Mouse (Mus musculus): ENCODE data around the gene Tmc4. TPM values are rescaled to one million over a fixed set of nuclear protein-coding genes. Genes with fewer than 3 reads are reported as not detected.
A peak's percentile ranks its signal among the peaks of the same experiment; 100 is the strongest.

The Tmc4 gene
- total and polyA plus RNA-seq, 2 experiments from 2014 or later = 2.0 to 3.5 TPM

GRCm38 (mm10) chr7:3675228-3675548 lies 2.2 kb downstream of the Tmc4 start:
- Histone ChIP-seq H3K9ac (no peak overlapping the region), H3K27ac (ENCODE audit: low read depth, low read length) (no peak overlapping the region), H3K4me3 (ENCODE audit: low read depth, low read length) (no peak overlapping the region), H3K27me3 (ENCODE audit: insufficient read depth, low read length) (no peaks in the 10 kb centered on the region), H3K9me3 (ENCODE audit: low read length) (no peaks in the 10 kb centered on the region), H3K36me3 (ENCODE audit: insufficient read depth) (peaks cover 5% of the 10 kb centered on the region; the same call in 1 of the 2 replicates), H3K4me2 (ENCODE audit: low read depth) (no peak overlapping the region), H3K4me1 (ENCODE audit: insufficient read depth) (no peaks in the 10 kb centered on the region)
- 83% methylated on average over 3 of the region's 3 CpGs for WGBS
- DNase-seq (no peak), ATAC-seq (no peak)
- no peak for TF ChIP-seq CTCF (IDR thresholded peaks at IDR 0.05; ENCODE audit: low read depth)

DNA sequence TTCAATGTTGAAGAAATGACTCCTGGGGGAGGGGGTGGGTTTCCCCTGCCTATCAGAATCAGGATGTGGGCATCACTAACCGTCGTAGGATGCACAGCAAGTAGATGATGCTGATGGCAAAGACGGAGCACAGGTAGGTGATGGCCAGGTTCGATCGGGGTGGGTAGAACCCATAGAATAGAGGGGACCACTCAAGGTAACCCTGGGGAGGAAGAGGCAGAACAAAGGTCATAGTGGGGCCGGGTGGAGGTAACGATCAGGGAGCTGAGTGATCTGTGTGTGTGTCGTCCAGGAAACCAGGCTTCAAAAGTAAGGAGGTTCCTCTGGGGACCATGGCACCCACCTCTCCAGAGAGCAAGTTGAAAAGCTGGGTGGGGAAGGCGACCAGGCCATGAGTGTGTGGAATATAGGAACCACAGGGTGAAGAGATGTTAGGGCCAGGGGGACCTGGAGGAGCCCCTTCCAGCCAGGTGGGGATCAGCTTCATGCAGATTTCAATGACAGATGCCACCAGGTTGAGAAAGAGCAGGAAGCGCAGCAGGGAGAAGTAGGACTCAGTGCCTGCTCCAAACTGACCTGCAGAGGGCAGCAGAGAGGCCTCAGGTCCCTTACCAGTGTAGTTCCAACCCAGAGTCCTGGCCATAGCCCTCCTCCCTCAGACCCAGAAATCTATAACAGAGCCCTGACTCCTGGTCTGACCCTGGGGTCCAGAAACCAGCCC lies 2.7 kb downstream of the Tmc4 start:
- Histone ChIP-seq H3K27ac (ENCODE audit: low read depth, low read length) (no peak overlapping the region), H3K9ac (no peak overlapping the region), H3K27me3 (ENCODE audit: insufficient read depth, low read length) (no peaks in the 10 kb centered on the region), H3K4me3 (ENCODE audit: low read depth, low read length) (no peak overlapping the region), H3K4me2 (ENCODE audit: low read depth) (no peak overlapping the region), H3K4me1 (ENCODE audit: insufficient read depth) (no peaks in the 10 kb centered on the region), H3K9me3 (ENCODE audit: low read length) (no peaks in the 10 kb centered on the region), H3K36me3 (ENCODE audit: insufficient read depth) (peaks cover 5% of the 10 kb centered on the region; the same call in 1 of the 2 replicates)
- peak; percentile 93 for ATAC-seq
- TF ChIP-seq CTCF (IDR thresholded peaks at IDR 0.05; ENCODE audit: low read depth) = peak; percentile 91
- DNase-seq = peak; percentile 82
- WGBS = 72% methylated on average over 10 of the region's 10 CpGs

- peaks cover 8% of the 10 kb centered on the region; the same call in 1 of the 2 replicates for H3K4me1 ChIP-seq (ENCODE audit: insufficient read depth)
- peaks cover 12% of the 10 kb centered on the region; the same call in 1 of the 2 replicates for H3K36me3 ChIP-seq (ENCODE audit: insufficient read depth)
- no peak overlapping the region for H3K4me2 ChIP-seq (ENCODE audit: low read depth)
- ATAC-seq (no peak), DNase-seq (no peak)
- H3K9me3 ChIP-seq (ENCODE audit: low read length) = no peaks in the 10 kb centered on the region
- no peak overlapping the region for H3K9ac ChIP-seq
- H3K27me3 ChIP-seq (ENCODE audit: insufficient read depth, low read length) = no peaks in the 10 kb centered on the region
- no peak overlapping the region for H3K4me3 ChIP-seq (ENCODE audit: low read depth, low read length)
- peak; percentile 22; the same call in 1 of the 2 replicates for TF ChIP-seq CTCF (IDR thresholded peaks at IDR 0.05; ENCODE audit: low read depth)
- WGBS = 24% methylated on average over 14 of the region's 14 CpGs
- H3K27ac ChIP-seq (ENCODE audit: low read depth, low read length) = no peak overlapping the region
Observed at GRCm38 (mm10) chr7:3666921-3667391, 10.4 kb downstream of the Tmc4 start.

- peaks cover 24% of the 10 kb centered on the region for H3K36me3 ChIP-seq (ENCODE audit: insufficient read depth)
- TF ChIP-seq CTCF (IDR thresholded peaks at IDR 0.05; ENCODE audit: low read depth) = no peak
- WGBS = 5% methylated on average over 45 of the region's 45 CpGs
- H3K9me3 ChIP-seq (ENCODE audit: low read length) = no peaks in the 10 kb centered on the region
- H3K27me3 ChIP-seq (ENCODE audit: insufficient read depth, low read length) = no peaks in the 10 kb centered on the region
- H3K4me2 ChIP-seq (ENCODE audit: low read depth) = peak within 1 kb of the TSS; percentile 83
- peak; percentile 98 for DNase-seq
- H3K4me1 ChIP-seq (ENCODE audit: insufficient read depth) = peaks cover 8% of the 10 kb centered on the region; the same call in 1 of the 2 replicates
- H3K4me3 ChIP-seq (ENCODE audit: low read depth, low read length) = peak within 1 kb of the TSS; percentile 61
- H3K9ac ChIP-seq = peak within 1 kb of the TSS; percentile 56
- H3K27ac ChIP-seq (ENCODE audit: low read depth, low read length) = peak within 1 kb of the TSS; percentile 80
- ATAC-seq = peak; percentile 99
Observed at GRCm38 (mm10) chr7:3665215-3666114, 11.9 kb downstream of the Tmc4 start, which contains the start of gene Leng1. TSS of gene Leng1 (minus strand) at chr7:3665840.

DNA sequence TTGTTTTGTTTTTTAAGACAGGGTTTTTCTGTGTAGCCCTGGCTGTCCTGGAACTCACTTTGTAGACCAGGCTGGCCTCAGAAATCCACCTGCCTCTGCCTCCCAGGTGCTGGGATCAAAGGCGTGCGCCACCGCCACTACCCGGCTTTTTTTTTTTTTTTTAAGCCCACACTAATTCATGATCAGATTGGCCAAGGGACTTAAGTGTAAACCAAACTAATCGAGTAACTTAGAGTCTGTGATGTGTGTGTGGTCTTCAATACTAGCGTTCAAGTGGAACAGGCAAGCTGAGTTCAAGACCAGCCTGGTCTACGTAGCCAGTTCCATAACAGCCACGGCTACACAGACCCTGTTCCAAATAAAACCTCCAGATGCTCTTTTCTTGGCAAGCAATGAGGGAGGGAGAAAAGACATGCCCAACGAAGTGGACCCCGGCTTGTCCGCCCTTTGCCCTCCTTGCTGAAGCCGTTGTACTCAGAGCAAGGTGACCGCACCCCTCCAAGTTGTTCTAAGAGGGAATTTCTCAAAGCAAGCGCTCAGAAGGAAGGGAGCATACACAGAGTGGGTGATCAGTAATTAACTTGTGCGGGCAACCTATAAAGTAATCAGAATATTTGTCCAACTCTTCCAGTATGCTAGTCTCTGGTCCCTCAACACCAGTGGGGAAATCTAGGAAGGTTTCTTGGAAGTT lies 12.7 kb downstream of the Tmc4 start:
- TF ChIP-seq CTCF (IDR thresholded peaks at IDR 0.05; ENCODE audit: low read depth) = no peak
- Histone ChIP-seq H3K4me3 (ENCODE audit: low read depth, low read length) (peak overlapping the region; percentile 61), H3K36me3 (ENCODE audit: insufficient read depth) (peaks cover 32% of the 10 kb centered on the region), H3K27me3 (ENCODE audit: insufficient read depth, low read length) (no peaks in the 10 kb centered on the region), H3K27ac (ENCODE audit: low read depth, low read length) (peak overlapping the region; percentile 70), H3K4me2 (ENCODE audit: low read depth) (peak overlapping the region; percentile 83), H3K9ac (peak overlapping the region; percentile 56), H3K4me1 (ENCODE audit: insufficient read depth) (peaks cover 8% of the 10 kb centered on the region; the same call in 1 of the 2 replicates), H3K9me3 (ENCODE audit: low read length) (no peaks in the 10 kb centered on the region)
- WGBS = 21% methylated on average over 15 of the region's 15 CpGs
- no peak for DNase-seq
- ATAC-seq = peak; percentile 8

DNA sequence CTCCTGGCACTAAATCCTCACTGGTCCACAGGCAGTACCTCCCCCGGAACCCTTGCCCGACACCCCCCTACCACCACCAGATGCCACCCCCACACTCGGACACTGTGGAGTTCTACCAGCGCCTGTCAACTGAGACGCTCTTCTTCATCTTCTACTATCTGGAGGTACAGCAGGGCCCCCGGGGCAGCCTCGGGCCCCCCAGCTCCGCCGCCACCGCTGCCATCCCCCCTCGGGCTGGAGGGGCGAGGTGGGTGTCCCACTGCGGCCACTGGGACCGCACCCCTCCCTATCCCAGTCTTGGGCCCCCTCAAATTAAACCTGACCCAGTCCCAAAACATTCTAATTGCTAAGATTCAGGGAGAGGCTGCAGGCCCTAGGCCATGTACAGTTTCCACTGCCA lies 18.8 kb downstream of the Tmc4 start:
- H3K36me3 ChIP-seq (ENCODE audit: insufficient read depth) = peaks cover 93% of the 10 kb centered on the region
- H3K4me2 ChIP-seq (ENCODE audit: low read depth) = no peak overlapping the region
- TF ChIP-seq CTCF (IDR thresholded peaks at IDR 0.05; ENCODE audit: low read depth) = no peak
- H3K9me3 ChIP-seq (ENCODE audit: low read length) = no peaks in the 10 kb centered on the region
- H3K4me3 ChIP-seq (ENCODE audit: low read depth, low read length) = no peak overlapping the region
- H3K27me3 ChIP-seq (ENCODE audit: insufficient read depth, low read length) = no peaks in the 10 kb centered on the region
- DNase-seq (no peak), ATAC-seq (no peak)
- 94% methylated on average over 14 of the region's 14 CpGs for WGBS
- H3K4me1 ChIP-seq (ENCODE audit: insufficient read depth) = no peaks in the 10 kb centered on the region
- no peak overlapping the region for H3K9ac ChIP-seq
- no peak overlapping the region for H3K27ac ChIP-seq (ENCODE audit: low read depth, low read length)

Measured in forebrain, postnatal 0 days (tissue).